Mouse (Mus musculus) small intestine, adult 2 months (tissue): ENCODE measurements around the gene 9330161L09Rik. TPM values are rescaled to one million over a fixed set of nuclear protein-coding genes. Genes with fewer than 3 reads are reported as not detected.

Source experiments
- H3K27ac ChIP-seq: fragments of 200-500 bp; 2 replicates; pipeline ENCODE4 v1.5.1; 2012; ENCODE audit warnings: low read depth, low read length, control low read depth, inconsistent platforms; ENCODE audit not compliant: insufficient read depth
- H3K27me3 ChIP-seq: fragments of 200-500 bp; 2 replicates; pipeline ENCODE4 v1.6.1; 2012; ENCODE audit warnings: mild to moderate bottlenecking, moderate library complexity, low read length, inconsistent platforms; ENCODE audit not compliant: control insufficient read depth, insufficient read depth
- H3K36me3 ChIP-seq: fragments of 200-500 bp; 2 replicates; pipeline ENCODE4 v1.6.1; 2012; ENCODE audit warnings: mild to moderate bottlenecking, low read length, control low read depth, inconsistent platforms; ENCODE audit not compliant: control insufficient read depth, insufficient read depth
- H3K4me1 ChIP-seq: fragments of 200-500 bp; 2 replicates; pipeline ENCODE4 v1.6.1; 2012; ENCODE audit warnings: low read length, inconsistent platforms, mixed read lengths; ENCODE audit not compliant: control insufficient read depth, insufficient read depth, insufficient read length
- H3K4me3 ChIP-seq: fragments of 200-500 bp; 2 replicates; pipeline ENCODE4 v1.5.1; 2012; ENCODE audit warnings: low read depth, mild to moderate bottlenecking, control low read depth, inconsistent platforms, low read length, moderate library complexity
- CTCF ChIP-seq: fragments of 200-500 bp; IDR thresholded peaks from 2 replicates; pipeline ENCODE4 v1.5.1; 2012; ENCODE audit warnings: low read depth, mild to moderate bottlenecking, control low read depth, inconsistent platforms, low read length, moderate library complexity, mixed read lengths; ENCODE audit not compliant: insufficient replicate concordance, insufficient read length; ENCODE audit errors: extremely low read depth
- POLR2A ChIP-seq: fragments of 200-500 bp; IDR thresholded peaks from 2 replicates; pipeline ENCODE4 v1.6.1; 2012; ENCODE audit warnings: low read depth, mild to moderate bottlenecking, control low read depth, inconsistent platforms, low read length, moderate library complexity
- WGBS: fragments of 180-500 bp; shearing (Covaris S2); methylation state at CpG from one replicate; pipeline ENCODE4 v1.1.7; 2018; 5-methylcytosine and 5-hydroxymethylcytosine counted together
- polyA plus RNA-seq: library from polyadenylated mRNA; depleted of rRNA; stranded (reverse); fragments of >200 nt; gene quantifications from 2 replicates; pipeline ENCODE4 v1.2.3, GENCODE M21; 2012

Gene 9330161L09Rik
- polyA plus RNA-seq, 1 experiment: 0.39 TPM

- H3K27ac ChIP-seq: peak overlapping the region; percentile 92
- H3K4me3 ChIP-seq: peak overlapping the region; percentile 16; the same call in 1 of the 2 replicates
- TF ChIP-seq CTCF (no peak), POLR2A (no peak)
Observed at GRCm38 (mm10) chr12:103434861-103435260, 27.2 kb upstream of the 9330161L09Rik start.

DNA sequence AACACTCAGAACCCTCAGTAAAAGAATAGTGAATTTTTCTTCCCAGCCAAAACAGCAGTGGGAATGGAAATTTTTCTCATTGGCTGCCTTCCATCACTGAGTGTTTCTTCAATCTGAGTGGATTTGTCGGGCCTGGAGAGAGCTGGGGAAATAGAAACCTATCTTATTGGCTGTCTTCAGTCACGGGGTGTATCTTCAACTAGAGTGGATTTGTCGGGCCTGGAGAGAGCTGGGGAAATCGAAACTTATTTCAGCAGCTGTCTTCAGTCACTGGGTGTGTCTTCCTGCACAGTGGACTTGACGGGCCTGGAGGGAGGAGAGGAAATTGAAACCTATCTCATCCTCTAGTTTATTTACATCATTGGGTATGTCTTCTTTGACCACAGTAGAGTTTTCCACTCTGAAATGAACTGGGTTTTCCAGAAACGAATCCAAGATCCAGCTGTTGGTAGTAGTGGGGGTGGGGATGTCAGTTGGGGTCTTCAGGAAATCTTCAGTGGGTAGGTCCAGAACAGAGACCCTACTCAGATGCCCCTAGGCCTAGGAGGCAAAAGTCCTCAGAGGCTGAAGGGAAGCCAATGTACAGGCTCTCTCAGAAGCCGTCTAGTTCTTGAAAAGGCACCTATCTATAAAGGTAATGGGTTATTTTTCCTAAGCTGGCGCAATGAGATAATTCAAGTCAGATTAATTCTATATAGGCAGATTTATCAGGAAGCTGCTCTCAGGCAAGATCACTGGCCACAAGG is 26.5 kb upstream of the 9330161L09Rik start, which contains the start of gene Ifi27:
Ifi27 (plus strand) TSS at position 226 of the 746 bp plus-strand sequence.
- Histone ChIP-seq H3K27ac (peak within 1 kb of the TSS; percentile 92), H3K4me1 (peaks cover 13% of the 10 kb centered on the region; the same call in 1 of the 2 replicates), H3K36me3 (peaks cover 9% of the 10 kb centered on the region; the same call in 1 of the 2 replicates), H3K27me3 (no peaks in the 10 kb centered on the region), H3K4me3 (peak within 1 kb of the TSS; percentile 17; the same call in 1 of the 2 replicates)
- 17% methylated on average over 8 of the region's 8 CpGs for WGBS
- TF ChIP-seq CTCF: no peak
- TF ChIP-seq POLR2A: 0 out of 2 replicates have a peak, but pooled peaks have one; percentile 32

More at GRCm38 (mm10) chr12:103434861-103435260, 27.2 kb upstream of the 9330161L09Rik start:
- H3K27me3 ChIP-seq: no peaks in the 10 kb centered on the region
- peaks cover 13% of the 10 kb centered on the region; the same call in 1 of the 2 replicates for H3K36me3 ChIP-seq
- H3K4me1 ChIP-seq: peaks cover 13% of the 10 kb centered on the region; the same call in 1 of the 2 replicates

DNA sequence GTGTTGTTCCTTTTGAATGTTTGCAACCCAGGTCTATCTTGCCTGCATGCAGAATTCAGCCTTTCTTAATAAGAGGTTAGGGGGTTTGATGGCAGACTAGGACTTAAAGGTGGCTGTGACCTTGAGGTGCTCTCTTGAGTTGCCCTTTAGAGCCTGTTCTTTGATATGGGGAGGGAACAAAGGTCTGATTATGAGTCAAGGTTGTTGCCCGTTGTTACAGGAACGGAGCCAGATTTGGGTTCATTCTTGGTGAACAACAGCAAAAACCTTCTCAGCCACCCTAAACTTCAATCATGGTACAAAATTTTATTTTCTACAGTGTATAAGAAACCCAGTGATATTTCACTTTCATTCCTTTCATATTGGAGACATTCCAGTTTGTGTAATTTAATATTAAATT is 25.8 kb upstream of the 9330161L09Rik start:
- TF ChIP-seq POLR2A (no peak), CTCF (no peak)
- Histone ChIP-seq H3K27me3 (no peaks in the 10 kb centered on the region), H3K4me1 (peaks cover 13% of the 10 kb centered on the region; the same call in 1 of the 2 replicates), H3K36me3 (peaks cover 9% of the 10 kb centered on the region; the same call in 1 of the 2 replicates), H3K4me3 (no peak overlapping the region), H3K27ac (peak overlapping the region; percentile 73)
- 30% methylated on average over 2 of the region's 2 CpGs for WGBS

- Histone ChIP-seq H3K36me3 (peaks cover 9% of the 10 kb centered on the region), H3K27me3 (no peaks in the 10 kb centered on the region), H3K27ac (no peak overlapping the region), H3K4me3 (no peak overlapping the region), H3K4me1 (peaks cover 5% of the 10 kb centered on the region; the same call in 1 of the 2 replicates)
- 94% methylated on average over 7 of the region's 7 CpGs for WGBS
- TF ChIP-seq CTCF (no peak), POLR2A (no peak)
Observed at GRCm38 (mm10) chr12:103426710-103427109, 19.1 kb upstream of the 9330161L09Rik start.

- Histone ChIP-seq H3K4me1 (peaks cover 5% of the 10 kb centered on the region; the same call in 1 of the 2 replicates), H3K27ac (no peak within 1 kb of the TSS), H3K36me3 (peaks cover 9% of the 10 kb centered on the region), H3K4me3 (peak within 1 kb of the TSS; percentile 75), H3K27me3 (no peaks in the 10 kb centered on the region)
- peak; percentile 93 for TF ChIP-seq CTCF
- TF ChIP-seq POLR2A: peak; percentile 82
- under 1% methylated on average over 33 of the region's 33 CpGs for WGBS
Observed at GRCm38 (mm10) chr12:103425729-103426470, 18.3 kb upstream of the 9330161L09Rik start, which contains the start of gene Ddx24. Gene Ddx24 (minus strand): TSS chr12:103425830.

DNA sequence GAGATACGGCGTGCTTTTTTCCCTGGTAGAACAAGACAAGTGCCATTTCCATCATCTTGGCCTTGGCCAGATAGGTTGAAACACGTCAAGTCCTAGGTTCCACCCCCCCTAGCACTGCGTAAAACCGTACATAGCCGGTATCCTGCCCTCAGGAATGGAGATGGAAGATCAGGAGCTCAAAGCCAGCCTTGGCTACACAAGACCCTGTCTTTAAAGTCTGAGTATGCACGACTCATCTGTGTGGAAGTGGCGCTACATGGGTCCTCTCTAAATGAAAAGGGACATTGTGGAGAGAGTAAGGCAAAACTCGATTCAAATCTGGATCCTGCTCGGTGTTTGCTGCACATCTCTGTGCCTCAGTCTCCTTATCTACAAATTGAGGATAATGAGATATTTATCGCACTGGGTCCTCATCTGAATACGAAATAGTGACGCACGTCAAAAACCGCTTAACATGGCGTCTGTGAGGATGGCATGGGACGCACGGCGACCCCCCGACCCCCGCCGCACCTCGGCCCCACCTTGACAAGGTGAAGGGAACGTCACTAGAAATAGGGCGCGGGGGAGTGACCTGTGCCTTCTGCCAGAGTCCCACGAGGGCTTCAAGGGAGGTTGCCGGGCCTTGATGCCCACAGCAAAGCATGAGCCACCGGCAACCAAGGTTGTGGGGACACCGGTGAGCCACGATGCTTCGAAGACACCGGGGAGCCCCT is 17.6 kb upstream of the 9330161L09Rik start:
- TF ChIP-seq CTCF (no peak), POLR2A (no peak)
- Histone ChIP-seq H3K27me3 (no peaks in the 10 kb centered on the region), H3K4me1 (peaks cover 5% of the 10 kb centered on the region; the same call in 1 of the 2 replicates), H3K4me3 (peak overlapping the region; percentile 75), H3K36me3 (peaks cover 9% of the 10 kb centered on the region), H3K27ac (no peak overlapping the region)
- WGBS: 7% methylated on average over 33 of the region's 33 CpGs
